Mouse (Mus musculus) ES-E14 (cell line): Measurements from ENCODE around the gene Atp6v1c2.

Experiments
- CHD2 ChIP-seq: IDR thresholded peaks from 2 replicates; pipeline ENCODE4 v1.6.1; 2014; ENCODE audit warnings: mild to moderate bottlenecking, low read depth, low read length, inconsistent platforms
- HCFC1 ChIP-seq: IDR thresholded peaks from 2 replicates; pipeline ENCODE4 v1.6.1; 2012; ENCODE audit warnings: low read length, inconsistent platforms, borderline replicate concordance; ENCODE audit not compliant: insufficient read depth
- MAFK ChIP-seq: IDR thresholded peaks from 2 replicates; pipeline ENCODE4 v1.6.1; 2014; ENCODE audit warnings: mild to moderate bottlenecking, low read depth, low read length, inconsistent platforms; ENCODE audit not compliant: insufficient read depth
- ZC3H11A ChIP-seq: IDR thresholded peaks from 2 replicates; pipeline ENCODE4 v1.6.1; 2012; ENCODE audit warnings: low read depth, mild to moderate bottlenecking, inconsistent platforms, low read length, borderline replicate concordance
- ZNF384 ChIP-seq: IDR thresholded peaks from 2 replicates; pipeline ENCODE4 v1.6.1; 2012; ENCODE audit warnings: low read depth, low read length, inconsistent platforms

DNA sequence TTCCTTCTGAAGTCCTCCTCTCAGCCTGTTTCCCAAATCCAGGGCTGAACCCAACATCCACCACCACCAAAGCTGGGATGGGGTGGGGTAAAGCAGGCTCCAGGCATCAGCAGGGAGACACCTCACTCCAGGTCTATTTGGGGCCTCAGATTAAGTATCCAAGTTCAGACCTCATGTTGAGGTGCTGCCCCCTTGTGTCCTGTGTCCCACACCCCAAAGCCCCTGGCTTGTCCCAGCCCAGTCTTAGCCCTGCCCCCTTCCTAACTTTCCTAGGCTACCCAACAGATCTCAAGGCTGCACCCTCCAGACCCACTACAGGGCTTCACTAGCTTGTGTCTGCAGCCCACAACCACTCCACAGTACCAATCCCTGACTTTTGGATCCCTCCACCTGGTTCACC is 87.1 kb downstream of the Atp6v1c2 start:
- TF ChIP-seq ZC3H11A (no peak), HCFC1 (no peak), ZNF384 (no peak), MAFK (no peak), CHD2 (no peak)
